Mouse (Mus musculus) kidney, postnatal 25 days (tissue): ENCODE data around the gene Aldh3b3.
A peak's percentile ranks its signal among the peaks of the same experiment; 100 is the strongest.

Experiments
- DNase-seq, 2 experiments: peaks; one replicate each; pipeline ENCODE4 v3.0.0; 2021; ENCODE audit warnings: mixed read lengths in 2 of 2

The Aldh3b3 gene

GRCm38 (mm10) chr19:3958470-3958869, at the start of gene Aldh3b3:
Gene Aldh3b3 (plus strand): TSS chr19:3958645.
- peak; percentile 50 to 73 for DNase-seq

GRCm38 (mm10) chr19:3910206-3910605, 48.2 kb upstream of the Aldh3b3 start:
- DNase-seq: no peak

DNA sequence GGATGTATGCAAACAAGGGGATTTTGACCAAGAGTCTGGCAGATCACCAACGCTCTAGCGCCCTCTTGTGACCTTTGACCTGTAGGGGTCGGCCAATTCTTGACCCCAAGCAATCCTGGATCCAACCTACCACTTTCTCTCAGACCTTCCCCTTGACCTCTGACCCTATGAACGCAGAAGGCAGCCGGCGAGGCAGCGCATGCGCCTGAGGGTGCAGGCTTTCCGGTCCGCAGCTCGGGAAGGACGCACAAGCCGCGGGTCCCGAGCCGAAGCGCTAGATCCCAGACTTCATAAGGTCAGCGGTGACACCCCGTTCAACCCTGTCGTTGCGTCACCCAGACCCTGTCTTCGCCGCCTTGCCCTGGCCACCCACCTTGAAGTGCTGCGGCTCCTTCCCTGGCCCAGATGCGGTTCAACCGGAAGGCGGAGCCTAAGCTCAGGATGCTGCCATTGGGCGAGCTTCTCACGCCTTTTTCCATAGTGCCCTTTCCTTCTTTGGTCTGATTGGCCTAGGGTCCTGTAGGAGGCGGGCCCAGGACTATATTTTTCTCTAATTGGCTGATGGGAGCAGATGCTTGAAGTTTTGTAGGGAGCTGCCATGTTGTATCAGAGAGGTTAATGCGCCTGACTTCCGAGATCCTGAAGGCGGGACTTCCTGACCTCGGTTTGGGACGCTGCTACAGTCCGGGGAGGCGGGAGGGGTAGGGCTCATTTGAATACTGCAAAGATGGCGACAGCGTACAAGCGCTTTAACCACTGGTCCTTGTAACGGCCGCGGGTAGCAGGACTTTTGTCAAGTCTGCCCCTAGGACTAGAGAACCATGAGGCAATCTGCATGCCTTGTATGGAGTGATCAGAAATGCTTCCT, 45.9 kb upstream of the Aldh3b3 start, which contains the start of gene Ndufs8:
Gene Ndufs8, minus strand, starts transcription at position 438 of the 868 bp plus-strand sequence.
- DNase-seq: peak; percentile 94 to 97

- peak in 1 of 2 experiments; percentile 36 for DNase-seq
These were observed 44.8 kb upstream of the Aldh3b3 start for GRCm38 (mm10) chr19:3913692-3914091.

- DNase-seq: no peak
These were observed 43.9 kb upstream of the Aldh3b3 start for GRCm38 (mm10) chr19:3914535-3914934.

- peak in 1 of 2 experiments; percentile 43 for DNase-seq
These were observed 41.7 kb upstream of the Aldh3b3 start for GRCm38 (mm10) chr19:3916727-3917126.

- no peak for DNase-seq
These were observed 38.5 kb upstream of the Aldh3b3 start for GRCm38 (mm10) chr19:3919928-3920327.

DNA sequence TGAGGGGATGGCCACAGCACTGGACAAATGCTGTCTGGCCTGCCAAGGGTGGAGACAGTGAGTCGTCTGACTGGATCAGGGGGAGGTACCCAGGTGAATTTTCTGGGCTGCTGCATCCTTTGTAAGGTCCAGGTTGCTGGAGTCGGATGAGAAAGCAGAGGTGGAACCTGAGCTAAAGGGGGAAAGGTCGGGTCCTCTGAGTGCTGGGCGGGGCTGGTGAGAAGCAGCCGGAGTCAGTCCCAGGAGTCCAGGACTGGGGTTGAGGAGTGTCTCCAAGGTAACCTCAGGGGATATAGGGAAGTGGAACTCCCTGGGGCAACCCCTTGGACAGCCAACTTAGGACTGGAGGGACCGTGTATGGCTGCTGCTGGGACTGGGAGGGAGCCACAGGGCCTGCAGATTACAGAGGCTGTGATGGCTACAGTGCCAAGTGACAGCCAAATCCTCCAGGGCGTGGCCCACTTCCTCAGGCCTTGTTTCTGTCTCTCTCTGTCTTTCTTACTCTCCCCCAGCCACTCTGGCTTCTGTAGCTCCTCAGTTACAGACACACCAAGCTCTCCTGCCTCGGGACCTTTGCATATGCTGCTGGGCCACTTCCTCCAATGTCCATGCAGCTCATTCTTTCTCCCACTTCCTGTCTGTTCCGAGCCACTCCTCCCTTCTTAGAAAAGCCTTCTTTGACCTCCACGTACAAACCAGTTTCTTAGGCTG, 35.6 kb upstream of the Aldh3b3 start:
- DNase-seq: peak in 1 of 2 experiments; percentile 35

DNA sequence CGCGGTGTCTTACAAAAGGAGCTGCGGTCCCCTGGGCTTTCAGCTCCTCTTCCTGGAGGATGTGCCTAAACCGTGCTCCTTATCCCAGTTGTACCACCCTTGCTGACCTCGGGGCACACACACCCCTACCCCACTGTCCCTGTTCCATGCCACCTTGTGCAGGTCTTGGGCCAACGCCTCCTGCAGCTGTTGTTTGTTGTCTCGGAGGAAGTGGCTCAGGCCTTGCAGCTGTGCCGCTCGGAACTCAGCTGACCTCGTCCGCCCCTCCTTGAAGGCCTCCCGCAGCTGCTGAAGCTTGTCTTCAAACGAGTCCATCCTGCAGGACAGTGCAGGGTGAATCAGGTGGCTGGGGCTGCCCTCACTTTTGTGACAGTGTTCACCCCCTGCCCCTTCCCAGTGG, 34.9 kb upstream of the Aldh3b3 start:
- peak in 1 of 2 experiments; percentile 68 for DNase-seq

GRCm38 (mm10) chr19:3924190-3924589, 34.3 kb upstream of the Aldh3b3 start:
- DNase-seq: peak in 1 of 2 experiments; percentile 24

DNA sequence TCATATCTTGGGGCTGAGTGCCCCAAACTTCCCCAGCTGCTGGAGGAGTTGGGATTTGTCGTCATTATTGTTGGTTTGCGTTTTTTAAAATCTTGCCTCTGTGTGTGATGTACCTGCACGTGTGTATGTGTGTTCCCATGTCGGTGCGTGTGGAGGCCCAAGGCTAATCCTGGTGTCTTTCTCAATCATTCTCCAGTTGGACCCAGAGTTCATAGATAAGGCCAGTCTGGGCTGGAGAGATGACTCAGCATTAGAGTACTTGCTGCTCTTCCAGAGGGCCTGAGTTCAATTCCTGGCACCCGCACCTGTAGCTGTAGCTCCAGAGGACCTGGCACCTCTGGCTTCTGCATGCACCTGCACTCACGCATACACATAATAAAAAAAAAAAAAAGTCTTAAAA, 33.6 kb upstream of the Aldh3b3 start:
- no peak for DNase-seq

DNA sequence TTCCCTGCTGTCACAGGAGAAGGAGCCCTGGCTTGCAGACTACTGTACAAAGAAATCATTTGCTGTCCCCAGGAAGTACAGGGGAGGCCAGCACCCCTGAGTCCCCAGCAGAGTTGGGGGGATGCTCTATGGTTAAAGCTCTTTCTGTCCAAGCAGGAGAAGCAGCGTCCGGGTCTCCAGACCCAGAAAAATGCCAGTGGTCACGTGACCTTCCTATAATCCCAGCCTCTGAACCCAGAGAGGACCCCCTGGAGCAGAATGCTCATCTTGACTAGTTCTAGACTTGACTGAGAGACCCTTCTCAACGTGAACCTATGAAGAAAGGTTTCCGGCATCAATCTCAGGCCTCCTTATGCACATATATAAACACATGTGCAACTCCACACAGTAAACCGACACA, 32.6 kb upstream of the Aldh3b3 start:
- DNase-seq: no peak

DNA sequence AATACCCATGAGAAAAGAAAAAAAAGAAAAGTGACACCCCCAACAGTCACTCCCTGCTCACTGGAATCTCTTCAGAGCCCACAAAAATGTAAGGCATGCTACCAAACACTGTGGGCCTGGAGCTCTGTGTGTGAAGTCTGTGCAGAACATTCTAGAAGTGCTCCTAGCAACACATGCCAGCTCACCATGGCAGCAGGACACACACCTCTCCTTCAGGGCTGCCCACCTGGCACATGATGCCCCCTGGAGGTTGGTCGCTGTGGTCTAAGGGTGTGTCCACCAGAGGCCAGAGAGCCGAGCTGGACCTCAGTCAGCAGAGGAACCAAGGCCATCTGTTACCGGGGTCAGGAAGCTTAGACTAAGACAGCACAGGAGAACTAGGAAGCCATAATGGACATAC, 32.2 kb upstream of the Aldh3b3 start:
- DNase-seq: no peak

DNA sequence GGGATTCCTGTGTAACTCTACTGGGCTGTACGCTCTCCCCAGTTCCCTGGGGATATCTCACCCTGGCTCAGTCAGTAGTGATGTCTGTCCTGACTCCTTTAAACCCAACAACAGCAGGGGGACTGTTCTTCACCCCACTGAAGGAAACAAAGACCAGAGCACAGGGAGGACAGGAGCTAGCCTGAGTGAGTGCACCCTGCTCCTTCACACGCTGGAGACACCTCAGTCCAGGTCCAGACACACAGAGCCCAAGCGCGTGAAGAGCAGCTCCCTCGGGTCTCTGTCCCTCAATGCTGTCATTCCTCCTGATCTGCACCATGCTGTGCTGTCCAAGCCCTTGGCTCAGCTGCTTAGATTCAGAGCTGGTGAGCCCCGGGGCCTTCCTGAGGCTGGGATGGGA, 31.8 kb upstream of the Aldh3b3 start:
- DNase-seq: no peak

DNA sequence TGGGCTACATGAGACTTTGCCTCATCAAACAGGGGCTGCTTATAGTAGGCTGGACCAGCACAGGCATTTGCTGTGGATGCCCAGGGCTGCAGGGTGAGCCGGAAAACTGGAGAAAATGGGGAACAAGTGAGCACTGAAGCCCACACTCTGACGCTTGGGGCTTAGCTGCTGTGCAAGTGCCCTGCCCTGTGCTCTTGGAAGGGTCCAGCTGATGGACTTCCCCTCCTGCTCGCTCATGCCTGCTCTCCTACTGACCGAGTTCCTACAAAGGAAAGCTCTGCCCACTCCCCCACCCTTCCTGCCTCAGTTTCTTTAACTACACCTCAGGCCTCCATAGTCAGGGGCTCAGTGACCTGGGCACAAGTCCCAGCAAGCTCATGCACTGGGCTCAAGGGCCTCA, 30.5 kb upstream of the Aldh3b3 start:
- DNase-seq: peak in 1 of 2 experiments; percentile 25

DNA sequence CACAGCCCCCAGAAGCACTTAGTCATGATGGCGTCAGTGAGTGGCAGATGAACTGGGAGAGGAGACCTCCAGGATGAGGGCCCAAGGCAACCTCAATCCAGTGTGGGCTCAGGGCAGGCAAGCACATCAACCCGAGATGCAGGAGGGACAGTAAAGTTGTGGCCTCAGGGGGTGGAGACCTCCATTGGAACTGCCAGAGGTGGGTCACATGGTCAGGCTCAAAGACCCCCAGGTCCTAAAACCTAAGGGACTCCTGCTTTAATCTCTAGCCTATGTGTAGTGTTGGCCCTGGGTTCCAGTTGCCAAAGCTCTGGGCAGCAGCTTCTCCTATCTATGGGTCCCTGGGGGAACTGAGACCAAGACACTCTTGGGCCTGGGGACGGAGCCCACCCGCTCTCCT, 29.7 kb upstream of the Aldh3b3 start:
- DNase-seq: peak in 1 of 2 experiments; percentile 28

GRCm38 (mm10) chr19:3929211-3929941, 29.1 kb upstream of the Aldh3b3 start, which contains the start of gene Aldh3b1:
Gene Aldh3b1 (minus strand): TSS chr19:3929808.
- peak; percentile 97 to 98 for DNase-seq

DNA sequence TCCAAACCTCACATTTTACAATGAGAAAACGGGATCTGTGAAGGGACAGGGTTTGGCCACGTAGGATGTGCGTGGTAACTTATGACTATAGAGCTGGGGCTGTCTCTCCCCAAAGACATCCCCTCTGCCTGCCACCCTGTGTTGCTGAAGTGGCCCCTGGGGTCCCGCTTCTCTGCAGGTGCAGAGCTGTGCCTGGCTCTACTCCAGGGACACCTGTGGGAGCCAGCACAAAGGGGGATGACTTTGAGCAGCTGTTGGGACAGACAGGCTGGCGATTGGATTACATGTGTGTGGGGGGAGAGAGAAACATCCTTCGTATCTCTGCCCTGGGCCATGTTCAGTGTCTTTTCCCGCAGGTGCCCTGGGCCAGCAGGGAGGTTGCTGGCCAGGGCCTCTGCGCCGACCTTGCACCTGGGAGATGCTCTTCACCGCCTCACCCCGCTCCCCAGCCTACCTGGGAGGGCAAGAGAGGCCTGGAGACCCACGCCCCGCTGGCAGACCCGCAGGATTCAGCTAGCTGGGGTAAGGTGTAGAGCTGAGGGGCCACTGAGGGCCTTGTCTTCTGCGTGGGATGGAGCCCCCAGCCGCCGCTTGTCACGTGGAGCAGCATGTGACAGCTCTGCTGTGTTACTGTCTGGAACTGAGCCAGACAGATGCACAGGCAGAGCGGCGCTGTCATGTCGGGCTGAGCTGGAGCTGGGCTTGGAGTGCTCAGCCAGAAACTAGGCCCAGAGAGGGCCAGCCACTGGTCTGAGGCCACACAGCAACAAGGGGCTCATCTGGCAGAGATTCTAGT, 28.0 kb upstream of the Aldh3b3 start:
- peak in 1 of 2 experiments; percentile 49 for DNase-seq

- peak in 1 of 2 experiments; percentile 39 for DNase-seq
These were observed 26.7 kb upstream of the Aldh3b3 start for GRCm38 (mm10) chr19:3931716-3932115.

DNA sequence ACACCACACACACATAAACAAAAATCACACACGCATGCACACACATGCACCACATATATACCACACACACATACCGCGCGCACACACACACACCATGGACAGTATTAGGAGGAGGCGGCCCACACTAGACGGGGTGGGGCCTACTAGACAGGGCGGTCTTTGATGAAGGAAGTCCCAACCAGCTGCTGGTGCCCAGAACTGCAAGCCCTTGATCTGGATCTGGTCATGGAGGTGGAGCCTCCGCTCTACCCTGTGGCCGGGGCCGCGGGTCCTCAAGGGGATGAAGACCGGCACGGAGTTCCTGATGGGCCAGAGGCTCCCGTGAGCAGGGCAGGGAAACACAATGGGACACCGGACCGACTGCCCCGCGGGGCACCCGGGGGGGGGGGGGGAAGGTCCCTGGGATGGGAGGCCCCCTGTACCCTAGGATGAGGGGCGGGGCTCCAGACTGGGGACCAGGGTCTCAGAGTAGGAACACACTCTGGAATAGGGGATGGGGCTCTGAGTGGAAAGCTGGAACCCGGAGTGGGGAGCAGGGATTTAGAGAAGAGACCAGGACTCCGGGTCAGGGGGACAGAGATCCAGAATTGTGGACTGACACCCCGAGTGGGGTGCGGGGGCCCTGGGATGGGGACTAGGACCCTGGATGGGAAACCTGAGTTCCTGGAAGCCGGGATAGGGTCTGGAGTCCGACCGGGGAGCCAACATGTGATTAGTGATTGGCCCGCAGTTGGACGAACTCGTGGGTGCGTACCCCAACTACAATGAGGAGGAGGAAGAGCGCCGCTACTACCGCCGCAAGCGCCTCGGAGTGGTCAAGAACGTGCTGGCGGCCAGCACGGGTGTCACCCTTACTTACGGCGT, 23.2 kb upstream of the Aldh3b3 start, which contains the start of gene Unc93b1:
Gene Unc93b1, plus strand, starts transcription at position 155 of the 864 bp plus-strand sequence.
- DNase-seq: peak; percentile 71 to 88
